Mouse (Mus musculus): Measurements from ENCODE around the gene Hnf4a.

Gene Hnf4a

GRCm38 (mm10) chr2:163491351-163491750, 15.3 kb upstream of the Hnf4a start:
- DNase-seq (ENCODE audit: low spot score in 2 of 2), result no peak

DNA sequence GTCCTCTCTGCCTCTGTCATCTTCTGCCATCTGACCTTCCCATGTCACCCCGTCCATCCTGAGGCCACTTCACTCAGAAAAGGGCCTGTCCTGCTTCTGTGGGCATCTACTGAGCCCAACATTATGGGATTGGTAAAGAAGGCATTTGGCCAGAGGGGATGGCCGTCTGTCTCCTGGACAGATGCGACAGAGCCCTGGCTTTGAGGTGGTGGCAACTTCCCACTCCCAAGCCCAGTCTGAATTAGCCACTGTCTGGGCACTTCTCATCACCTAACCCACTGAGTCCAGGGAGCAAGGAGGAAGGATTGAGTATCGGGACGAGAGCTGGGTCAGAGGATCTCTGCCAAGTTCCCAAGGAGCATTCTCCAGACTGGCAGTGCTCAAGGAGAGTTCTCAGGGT, 14.6 kb upstream of the Hnf4a start, which contains the start of gene R3hdml:
Gene R3hdml (plus strand): TSS at position 301 of the 400 bp plus-strand sequence.
- no peak for DNase-seq (ENCODE audit: low spot score in 2 of 2)

GRCm38 (mm10) chr2:163493031-163493430, 13.6 kb upstream of the Hnf4a start:
- DNase-seq (ENCODE audit: low spot score in 2 of 2), result no peak

GRCm38 (mm10) chr2:163493976-163494375, 12.6 kb upstream of the Hnf4a start:
- DNase-seq (ENCODE audit: low spot score in 2 of 2), result no peak

GRCm38 (mm10) chr2:163494456-163494855, 12.2 kb upstream of the Hnf4a start:
- DNase-seq (ENCODE audit: low spot score in 2 of 2), result no peak

- no peak for DNase-seq (ENCODE audit: low spot score in 2 of 2)
These were observed 4.4 kb upstream of the Hnf4a start for GRCm38 (mm10) chr2:163502219-163502618.

GRCm38 (mm10) chr2:163503191-163503590, 3.4 kb upstream of the Hnf4a start:
- no peak for DNase-seq (ENCODE audit: low spot score in 2 of 2)

DNA sequence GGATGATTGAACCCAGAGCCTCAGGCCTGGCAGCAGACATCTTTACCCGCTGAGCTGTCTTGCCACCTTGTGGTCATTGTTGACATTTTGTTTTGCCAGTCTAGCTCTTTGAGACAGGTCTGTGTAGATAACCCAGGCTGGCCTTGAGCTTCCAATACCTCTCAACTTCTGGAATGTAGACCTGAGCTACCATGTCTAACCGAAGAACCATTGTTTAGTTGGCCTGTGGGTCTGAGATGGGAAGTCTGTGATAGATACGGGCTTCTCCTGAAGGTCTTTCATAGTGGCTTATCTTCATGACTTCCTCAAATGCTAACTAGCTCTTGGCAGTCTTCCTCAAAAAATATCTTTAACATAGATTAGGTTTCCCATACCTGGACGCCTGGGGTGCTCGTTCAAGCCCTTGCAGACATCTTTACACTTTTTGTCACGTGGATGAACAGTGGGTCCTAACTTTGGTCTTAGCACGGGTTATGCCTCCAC, 19.2 kb downstream of the Hnf4a start:
- DNase-seq (ENCODE audit: low spot score in 2 of 2), result no peak

- DNase-seq (ENCODE audit: low spot score in 2 of 2), result no peak
These were observed 20.9 kb downstream of the Hnf4a start for GRCm38 (mm10) chr2:163527497-163527896.

GRCm38 (mm10) chr2:163530418-163530817, 23.8 kb downstream of the Hnf4a start:
- no peak for DNase-seq (ENCODE audit: low spot score in 2 of 2)

- DNase-seq (ENCODE audit: low spot score in 2 of 2), result peak; percentile 68 to 86
These were observed 25.3 kb downstream of the Hnf4a start for GRCm38 (mm10) chr2:163531917-163532316.

DNA sequence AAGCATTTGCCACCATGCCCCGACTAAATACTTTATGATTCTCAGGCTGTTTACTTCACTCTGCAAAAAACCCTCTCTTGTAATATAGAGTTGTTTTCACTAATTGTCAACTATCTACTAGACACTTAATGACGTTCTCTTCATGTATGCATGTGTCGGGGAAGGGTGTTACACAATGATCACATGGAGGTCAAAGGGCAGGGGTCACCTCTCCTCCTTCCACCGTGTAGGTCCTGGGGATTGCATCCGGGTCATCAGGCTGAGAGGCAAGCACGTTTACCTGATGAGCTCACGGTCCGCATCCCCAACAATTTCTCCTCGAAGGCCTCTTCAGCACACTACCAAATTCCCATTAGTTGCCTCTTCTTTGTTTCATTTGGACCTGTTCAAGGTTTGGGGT, 26.6 kb downstream of the Hnf4a start:
- DNase-seq (ENCODE audit: low spot score in 2 of 2), result no peak

DNA sequence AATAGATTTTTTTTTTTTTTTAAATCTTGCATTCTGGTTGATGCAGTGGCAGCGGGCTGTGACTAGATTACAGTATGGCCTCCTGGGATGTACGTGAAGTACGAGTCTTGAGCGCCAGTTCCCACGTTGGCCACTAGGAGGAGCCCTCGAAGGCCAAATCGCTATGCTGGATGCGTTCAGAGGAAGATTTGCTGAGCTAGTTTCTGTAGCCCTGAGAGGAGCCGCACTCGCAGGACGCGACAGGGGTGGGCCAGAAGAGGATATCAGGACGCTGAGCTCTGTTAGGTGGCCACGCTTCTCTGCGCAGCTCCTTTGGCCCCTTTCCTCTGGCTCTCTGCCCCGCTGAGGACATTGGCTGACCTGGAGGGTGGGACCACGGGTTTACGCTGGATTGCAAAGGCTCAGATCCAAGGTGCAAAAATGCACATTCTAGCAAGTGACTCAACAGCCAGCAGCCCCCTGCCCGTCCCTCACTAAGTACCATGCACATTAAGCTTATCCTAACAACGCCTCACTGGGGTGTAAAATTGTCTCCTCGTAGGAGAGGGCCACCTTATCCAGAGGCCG, 28.4 kb downstream of the Hnf4a start:
- peak; percentile 76 to 89 for DNase-seq (ENCODE audit: low spot score in 2 of 2)

DNA sequence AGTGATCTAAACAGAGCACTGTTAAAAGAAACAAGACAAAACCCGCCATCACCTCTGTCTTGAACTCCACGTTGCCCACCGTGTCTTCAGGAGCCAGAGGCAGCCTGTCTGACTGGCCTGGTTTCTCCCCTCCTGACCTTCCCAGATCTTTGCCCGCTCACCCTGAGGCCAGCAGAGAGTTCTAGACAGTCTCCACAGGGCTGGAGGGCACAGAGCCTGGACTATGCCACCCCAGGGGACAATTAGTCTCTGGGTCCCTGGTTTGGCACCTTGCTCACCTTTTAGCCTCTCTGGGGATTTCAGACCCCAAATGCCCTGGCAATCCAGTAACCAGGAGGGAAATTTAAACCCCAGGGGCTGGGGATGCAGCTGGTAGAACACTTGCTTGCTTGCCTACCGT, 30.8 kb downstream of the Hnf4a start:
- DNase-seq (ENCODE audit: low spot score in 2 of 2), result no peak

DNA sequence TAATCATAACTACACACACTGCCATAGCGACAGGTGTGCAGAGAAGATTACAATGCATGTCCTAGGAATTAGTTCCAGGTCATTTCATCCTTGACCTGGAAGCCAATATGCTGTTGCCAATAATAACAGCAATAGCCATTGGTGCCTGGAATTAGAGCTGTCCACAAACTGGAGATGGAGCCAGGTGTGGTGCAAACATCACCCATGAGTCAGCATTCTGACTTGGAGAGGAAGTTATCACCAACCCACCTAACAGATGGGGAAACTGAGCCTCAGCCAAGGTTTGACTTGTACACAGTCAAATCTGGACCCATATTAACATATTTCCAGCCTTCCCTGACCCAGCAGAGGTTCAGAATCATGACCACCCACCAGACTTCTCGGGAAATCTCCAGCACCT, 31.8 kb downstream of the Hnf4a start:
- no peak for DNase-seq (ENCODE audit: low spot score in 2 of 2)

DNA sequence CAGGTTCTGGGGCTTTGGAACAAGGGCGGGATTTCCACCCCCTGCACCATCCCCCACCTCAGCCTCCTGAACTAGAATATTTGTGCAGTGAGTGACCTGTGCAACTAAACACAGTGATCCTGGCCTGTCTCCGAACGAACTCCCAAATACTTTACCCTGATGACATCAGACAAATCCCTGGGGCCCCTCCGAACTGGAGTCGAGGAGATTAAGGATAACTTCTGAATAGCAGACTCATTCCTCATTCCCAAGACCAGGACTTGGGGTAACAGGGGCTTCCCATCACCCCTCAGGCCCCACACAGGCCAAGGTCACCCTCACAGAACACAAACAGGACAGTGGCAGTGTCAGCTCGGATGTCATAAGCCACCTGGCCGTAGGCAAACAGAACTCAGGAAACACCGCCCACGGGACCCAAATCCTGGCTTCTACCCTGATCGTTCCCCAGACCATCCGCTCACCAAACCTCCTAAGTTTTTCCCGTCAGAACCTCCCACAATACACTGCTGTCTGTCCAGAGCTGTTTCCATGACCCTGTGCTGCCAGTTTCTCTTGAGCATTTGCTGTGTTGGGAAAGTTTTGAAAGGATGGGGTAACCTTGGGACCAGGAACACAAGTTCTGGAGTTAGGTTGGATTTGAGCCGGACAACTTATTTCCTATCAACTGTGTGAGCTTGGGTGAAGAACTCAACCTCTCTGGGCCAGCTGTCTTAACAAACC, 32.9 kb downstream of the Hnf4a start:
- no peak for DNase-seq (ENCODE audit: low spot score in 2 of 2)

GRCm38 (mm10) chr2:163540231-163541117, 33.9 kb downstream of the Hnf4a start:
- no peak for DNase-seq (ENCODE audit: low spot score in 2 of 2)

DNA sequence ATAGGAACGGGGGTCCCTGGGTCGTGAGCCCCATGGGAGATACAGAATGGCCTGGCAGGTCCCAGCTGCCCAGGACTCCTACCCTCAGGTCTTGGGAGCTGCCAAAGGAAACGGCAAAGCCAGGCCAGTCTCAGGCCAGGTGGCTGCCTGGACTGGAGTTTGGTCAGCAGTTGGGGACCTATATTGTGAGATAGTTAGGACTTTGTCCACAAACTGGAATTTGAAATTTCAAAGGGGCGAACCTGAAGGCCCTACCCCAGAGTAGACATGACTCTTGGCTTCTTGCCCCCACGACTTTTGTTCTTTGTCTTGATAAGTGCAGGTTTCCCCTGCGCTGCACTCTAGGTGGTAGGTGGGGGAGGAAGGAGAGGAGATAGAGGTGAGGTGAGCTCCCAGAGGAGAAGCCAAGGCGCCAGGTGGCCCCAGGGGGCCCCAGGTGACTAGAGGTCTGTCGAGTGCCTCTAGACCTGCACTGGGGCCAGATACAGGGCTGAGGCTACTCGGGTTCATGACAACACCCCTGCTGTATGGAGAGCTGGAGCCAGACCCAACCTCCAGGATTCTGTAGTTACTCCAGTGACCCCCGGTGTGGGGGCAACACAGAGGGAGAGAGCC, 35.1 kb downstream of the Hnf4a start:
- DNase-seq (ENCODE audit: low spot score in 2 of 2), result no peak

GRCm38 (mm10) chr2:163542674-163543073, 36.1 kb downstream of the Hnf4a start:
- no peak for DNase-seq (ENCODE audit: low spot score in 2 of 2)

DNA sequence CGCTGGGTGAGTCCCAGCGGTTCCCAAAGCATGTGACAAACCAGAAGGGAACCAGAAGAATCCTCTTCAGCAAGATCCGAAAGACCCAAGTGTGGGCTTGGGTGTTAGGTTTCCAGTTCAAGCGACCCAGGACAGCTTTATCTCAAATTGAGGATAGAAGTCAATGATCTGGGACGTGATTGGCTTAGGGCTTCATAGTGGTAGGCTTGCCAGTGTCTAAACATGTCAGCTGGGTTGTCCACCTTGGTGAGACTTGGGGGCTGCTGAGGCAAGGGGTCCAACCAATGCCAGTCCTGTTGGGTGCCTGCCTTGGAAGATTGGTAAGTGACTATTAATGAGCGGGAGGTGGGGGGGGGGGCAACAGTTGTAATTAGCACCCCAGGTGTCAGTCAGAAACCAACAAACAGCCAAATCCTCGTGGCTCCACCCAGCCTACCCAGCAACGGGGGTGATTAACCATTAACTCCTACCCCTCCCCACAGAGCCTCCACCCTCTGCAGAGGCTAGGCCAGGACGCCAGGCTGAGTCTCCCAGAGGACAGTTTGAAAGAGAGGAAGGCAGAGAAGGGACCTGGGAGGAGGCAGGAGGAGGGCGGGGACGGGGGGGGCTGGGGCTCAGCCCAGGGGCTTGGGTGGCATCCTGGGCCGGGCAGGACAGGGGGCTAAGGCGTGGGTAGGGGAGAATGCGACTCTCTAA, 40.2 kb downstream of the Hnf4a start:
- no peak for DNase-seq (ENCODE audit: low spot score in 2 of 2)

DNA sequence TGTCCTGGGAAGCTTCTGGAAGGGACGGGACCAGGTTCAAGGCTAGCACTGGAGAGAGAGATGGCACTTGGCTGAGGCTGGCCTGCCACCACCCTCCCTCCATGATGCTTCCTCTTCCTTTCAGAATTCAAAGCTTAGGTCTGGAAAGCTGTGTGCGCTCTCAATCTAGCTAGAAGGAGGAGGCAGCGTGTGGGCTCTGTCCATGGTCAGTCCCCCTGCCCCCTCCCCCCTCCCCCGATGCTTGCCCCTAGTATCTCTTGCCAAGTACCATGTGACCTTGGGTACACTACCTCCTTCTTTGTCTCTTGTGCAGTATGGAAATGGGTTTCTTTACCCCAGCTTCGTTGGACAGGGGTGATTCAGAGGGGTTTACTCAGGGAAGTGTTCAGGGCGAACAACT, 42.2 kb downstream of the Hnf4a start:
- no peak for DNase-seq (ENCODE audit: low spot score in 2 of 2)
